Mouse (Mus musculus) left cerebral cortex, adult 8-10 months (tissue): ENCODE data around the gene Hspb9. TPM values are rescaled to one million over a fixed set of nuclear protein-coding genes. Genes with fewer than 3 reads are reported as not detected.
A peak's percentile ranks its signal among the peaks of the same experiment; 100 is the strongest.

Experiments used
- DNase-seq, 2 experiments: peaks; one replicate each; pipeline ENCODE4 v3.0.0; 2022; ENCODE audit warnings: low spot score in 2 of 2
- total RNA-seq, 4 experiments: library from RNA; stranded (reverse); gene quantifications; 2 replicates each; pipeline ENCODE4 v1.2.4; 2022

The Hspb9 gene
- not detected for total RNA-seq

DNA sequence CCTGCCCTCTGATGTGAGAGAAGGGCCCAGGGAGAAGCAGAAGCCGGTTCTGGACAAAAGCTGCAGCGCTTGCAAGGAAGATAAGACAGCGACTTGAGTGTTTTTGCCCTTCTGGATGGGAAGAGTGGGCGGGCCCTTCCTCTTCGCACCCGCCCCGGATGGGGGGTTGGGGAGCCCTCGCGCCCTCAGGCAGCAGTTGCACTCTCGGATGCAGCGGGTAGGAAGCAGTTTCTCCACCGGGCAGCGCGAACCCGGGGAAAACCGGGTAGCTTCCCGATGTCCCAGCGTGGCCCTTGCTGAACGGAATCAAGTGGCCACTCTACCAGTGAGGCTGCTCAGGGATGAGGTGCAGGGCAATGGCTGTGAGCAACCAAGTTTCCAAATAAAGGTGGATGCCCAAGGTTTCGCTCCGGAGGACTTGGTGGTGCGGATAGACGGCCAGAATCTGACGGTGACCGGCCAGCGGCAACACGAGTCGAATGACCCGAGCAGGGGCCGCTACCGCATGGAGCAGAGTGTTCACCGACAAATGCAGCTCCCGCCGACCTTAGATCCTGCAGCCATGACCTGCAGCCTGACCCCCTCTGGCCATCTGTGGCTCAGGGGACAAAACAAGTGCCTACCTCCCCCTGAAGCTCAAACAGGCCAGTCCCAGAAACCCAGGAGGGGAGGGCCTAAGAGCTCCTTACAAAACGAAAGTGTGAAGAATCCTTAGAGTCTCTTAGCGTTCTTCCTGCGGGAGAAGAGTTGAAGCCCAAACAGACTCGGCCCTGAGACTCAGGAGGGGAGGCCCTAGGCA lies at the start of gene Hspb9:
Hspb9 (plus strand) TSS at position 116 of the 799 bp plus-strand sequence.
- DNase-seq: no peak

DNA sequence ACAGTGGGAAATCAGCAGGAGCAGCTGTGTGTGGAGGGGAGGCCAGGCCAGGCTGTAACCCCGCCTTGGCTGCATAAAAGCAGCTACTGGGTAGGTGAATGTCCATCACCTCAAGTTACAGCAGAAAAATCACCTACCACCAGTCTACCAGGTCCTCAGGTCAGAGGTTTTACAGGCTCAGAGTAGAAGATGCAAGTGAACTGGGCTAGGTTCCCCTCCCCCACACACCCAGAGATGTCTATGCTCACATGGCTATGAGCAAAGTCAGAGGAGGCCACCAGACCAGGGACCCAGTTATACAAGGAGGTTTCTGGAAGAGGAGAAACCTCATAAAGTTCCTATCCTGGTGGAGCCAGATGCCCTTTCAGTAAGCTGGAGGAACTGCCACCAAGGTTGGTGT lies 42.6 kb upstream of the Hspb9 start:
- no peak for DNase-seq

DNA sequence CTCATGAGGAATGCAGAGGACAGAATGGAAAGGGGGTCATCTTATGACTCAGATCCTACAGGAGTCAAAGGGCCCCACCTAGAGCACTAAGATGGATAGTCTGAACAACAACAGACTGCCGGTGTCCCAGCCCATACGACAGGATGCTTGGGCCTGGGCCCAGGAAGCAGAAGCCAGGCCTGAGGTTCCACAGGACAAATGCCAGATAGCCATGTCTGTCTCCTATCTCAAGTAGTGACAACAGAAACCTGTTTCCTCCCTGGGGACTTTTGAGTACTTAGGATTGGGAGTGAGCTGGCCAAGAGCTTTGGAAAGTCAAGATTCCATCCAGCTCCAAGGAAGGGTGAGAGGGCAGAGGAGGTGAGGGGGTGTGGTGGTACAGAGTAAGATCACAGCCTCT lies 41.7 kb upstream of the Hspb9 start:
- DNase-seq: no peak

DNA sequence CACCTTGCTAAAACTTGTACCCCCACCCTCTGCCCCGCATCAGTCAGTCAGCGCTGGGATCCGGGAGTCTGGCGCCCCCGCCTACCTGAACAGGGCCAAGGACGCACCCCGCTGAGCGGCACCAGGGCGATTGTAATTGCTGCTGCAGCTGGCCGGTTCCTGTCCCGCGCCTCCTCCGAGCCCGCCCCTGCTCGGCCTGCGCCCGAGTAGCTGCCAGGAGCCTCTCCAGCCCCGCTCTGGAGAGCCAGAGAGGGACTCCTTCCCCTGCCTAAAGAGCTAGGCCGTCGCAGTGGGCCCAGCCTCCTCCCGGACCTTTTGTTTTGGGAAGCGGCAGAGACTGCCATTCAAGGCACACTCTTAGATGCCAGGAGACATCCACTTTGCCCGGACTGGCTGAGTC lies 40.5 kb upstream of the Hspb9 start:
- no peak for DNase-seq

DNA sequence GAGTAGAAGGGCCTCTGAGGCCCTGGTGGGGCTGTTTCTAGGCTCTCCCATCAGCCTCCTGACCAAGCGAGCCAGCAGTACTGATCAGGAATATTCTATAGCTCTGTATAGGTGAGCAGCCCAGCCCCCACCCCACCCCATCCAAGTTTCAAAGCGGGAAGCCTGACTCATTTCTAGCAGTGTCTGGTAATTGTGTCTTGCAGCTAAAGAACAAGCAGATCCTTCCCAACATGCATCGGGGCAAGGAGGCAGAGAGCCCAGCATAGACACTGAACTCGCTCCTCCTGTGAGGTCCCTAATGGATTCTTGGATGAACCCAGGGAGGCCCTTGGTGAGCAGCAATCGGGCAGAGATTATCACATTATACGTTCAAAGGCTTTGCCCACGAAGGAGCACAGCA lies 35.8 kb upstream of the Hspb9 start:
- no peak for DNase-seq

DNA sequence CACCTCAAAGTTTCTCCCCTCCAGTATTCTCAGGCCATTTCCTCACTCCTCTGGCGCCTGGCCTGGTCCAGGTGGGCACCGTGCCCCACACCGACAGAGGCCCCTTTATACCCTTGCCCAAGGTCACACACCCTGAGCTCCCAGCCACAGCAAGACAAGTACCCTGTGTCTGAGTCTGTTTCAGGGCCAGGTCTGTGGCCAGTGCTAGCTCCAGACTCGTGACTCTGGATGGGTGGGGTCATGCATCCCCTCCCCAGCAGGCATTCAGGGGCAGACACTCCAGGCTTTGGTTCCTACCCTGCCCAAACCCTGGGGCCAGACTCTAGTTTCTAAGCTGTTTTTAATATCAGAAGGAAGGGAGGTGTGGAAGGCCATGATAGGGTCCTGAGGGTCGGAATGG lies 31.8 kb upstream of the Hspb9 start:
- no peak for DNase-seq

DNA sequence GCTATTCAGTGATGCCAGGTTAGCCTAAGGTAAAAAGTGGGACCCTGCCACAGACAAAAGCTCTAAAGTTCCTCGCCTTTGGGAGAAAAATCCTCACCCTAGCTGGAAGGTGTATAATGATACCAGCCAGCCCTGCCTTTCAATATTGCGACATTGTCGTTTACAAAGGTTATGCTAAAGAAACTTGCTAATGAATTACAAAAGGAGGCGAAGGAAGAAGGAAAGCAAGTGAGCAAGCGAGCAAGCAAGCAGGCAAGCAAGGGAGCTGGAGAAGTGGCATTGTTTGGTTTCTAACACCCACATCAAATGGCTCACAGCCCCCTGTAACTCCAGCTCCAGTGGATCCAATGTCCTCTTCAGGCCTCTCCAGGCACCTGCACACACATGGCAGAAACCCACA lies 31.1 kb upstream of the Hspb9 start:
- DNase-seq: no peak

DNA sequence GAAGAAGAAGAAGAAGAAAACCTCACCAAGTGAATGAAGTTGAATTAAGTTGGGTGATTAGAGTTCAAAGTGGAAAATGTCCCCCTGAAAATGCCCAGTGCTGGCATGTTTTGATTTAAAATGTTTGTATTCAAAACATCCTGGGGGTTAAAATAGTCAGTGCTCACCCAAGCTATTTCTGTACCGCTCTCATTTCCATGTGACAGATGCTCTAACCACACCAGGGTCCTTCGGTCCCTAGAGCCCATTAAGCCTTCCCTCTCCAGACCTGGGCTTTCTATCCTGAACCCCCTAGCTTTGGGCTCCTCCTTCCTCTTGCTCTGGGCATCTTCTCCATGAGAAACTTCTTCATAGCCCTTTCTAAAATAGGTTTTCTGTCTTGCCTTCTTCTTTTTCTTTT lies 29.6 kb upstream of the Hspb9 start:
- no peak for DNase-seq

DNA sequence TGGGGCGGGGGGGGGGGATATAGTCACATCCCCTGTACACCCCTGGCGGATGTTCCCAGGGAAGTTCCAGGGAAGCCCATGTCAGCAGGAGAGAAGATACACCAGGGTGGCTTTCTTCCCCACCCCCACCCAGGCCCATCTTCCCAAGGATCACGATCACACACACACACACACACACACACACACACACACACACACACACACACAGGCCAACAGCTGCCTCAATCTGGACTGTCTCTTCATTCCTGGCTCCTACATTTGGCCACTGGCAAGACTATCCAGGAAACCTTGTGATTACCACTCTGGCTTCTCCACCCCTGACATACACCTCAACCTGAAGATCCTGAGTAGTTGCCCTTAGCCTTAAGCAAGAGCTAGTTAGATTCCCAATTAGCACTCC lies 28.3 kb upstream of the Hspb9 start:
- DNase-seq: no peak

DNA sequence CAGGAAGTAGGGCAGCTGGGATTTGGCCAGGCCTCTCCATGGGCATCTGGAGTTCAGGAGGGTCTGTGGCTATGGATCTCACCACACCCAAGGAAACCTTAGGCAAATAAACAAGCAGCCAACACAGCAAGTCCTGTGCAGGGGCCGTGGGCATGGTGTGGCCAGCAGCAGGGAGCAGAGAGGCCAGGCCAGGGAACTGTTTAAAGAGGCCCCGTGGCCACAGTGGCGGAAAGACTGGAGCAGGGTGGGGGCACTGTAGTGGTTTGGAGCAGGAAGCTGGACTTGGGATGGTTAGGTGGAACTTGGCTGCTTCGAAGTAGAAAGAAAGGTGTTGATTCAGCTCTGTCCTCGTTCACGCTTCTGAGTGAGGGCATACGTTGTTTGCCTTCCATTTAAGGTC lies 26.4 kb upstream of the Hspb9 start:
- no peak for DNase-seq

DNA sequence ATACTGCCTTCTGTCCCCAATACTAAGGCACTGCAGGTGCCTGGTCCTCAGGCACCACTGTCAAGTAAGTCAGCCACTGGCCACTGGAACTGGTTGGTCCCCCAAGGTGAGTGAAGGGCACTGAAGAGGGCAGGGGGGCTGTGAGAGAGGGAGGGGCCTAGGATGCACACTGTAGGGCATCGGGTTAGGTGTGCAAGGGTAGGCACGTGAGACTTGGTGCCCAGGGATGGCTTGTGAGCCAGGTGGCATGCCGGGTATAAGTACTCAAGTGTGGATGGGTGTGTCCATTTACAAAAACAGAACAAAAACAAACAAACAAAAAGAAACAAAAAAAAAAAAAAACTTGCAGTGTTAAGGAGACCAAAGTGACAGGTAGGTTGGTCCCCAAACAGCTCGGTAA lies 25.2 kb upstream of the Hspb9 start:
- DNase-seq: no peak

DNA sequence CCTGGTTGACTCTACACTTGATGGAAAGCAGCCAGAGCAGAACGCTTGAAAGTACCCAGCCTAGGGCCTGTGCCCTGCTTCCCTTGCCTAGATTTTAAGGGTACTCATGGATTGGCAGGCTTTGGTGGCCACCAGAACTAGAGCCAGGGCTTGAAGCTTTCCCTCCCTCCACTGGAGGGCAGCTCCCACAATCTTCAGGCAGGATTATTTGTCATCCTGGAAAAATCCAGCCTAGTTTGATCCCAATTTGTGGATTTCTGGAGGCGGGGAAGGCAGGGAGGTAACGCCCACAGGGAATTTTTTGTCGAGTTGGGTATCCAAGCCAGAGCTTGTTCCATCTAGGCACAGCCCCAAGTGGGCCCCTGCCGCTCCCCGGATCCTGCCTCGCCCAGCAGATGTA lies 23.3 kb upstream of the Hspb9 start:
- DNase-seq: no peak

DNA sequence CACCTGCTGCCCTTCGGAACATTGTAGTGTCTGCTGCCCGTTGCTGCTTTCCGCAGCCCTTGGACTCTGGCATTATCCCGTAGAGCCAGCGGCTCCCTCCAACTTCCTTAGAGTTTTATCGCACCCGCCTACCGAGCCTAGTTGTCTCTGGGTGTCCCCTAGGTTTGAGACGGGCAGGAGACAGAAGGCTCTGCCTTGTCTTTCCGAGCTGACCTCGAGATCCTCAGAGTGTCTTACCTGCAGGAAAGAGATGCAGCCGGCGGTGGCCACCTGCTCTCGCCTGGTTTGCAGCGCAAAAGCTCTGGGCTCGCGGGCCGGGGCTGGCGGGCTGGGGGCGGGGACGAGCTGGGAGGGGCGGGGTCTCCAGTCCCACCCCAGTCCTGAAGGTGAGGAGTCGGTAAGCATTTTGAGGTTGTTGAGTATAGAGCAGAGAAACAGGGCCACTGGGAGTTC lies 21.5 kb upstream of the Hspb9 start, which contains the start of gene Zfp385c:
Zfp385c (minus strand) TSS at position 292 of the 453 bp plus-strand sequence.
- DNase-seq: no peak

DNA sequence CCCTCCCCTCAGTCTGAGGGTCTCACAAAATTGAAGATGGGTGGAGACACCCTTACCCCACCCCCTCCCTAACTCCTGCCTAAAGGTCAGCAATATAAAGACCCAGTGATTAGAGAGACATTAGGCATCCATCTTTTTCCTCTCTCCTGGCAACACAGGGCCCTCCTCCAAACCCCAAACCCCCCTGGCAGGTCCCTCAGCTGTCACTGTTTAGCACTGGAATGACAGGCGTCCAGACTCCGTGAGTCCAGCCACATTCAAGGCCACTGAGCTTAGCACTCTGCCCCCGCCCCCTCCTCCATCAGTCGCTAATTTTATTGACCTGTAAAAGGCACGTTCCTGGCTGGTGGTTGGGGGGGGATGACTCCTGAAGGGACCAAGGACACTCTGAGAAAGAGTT lies 20.5 kb upstream of the Hspb9 start:
- DNase-seq: no peak

DNA sequence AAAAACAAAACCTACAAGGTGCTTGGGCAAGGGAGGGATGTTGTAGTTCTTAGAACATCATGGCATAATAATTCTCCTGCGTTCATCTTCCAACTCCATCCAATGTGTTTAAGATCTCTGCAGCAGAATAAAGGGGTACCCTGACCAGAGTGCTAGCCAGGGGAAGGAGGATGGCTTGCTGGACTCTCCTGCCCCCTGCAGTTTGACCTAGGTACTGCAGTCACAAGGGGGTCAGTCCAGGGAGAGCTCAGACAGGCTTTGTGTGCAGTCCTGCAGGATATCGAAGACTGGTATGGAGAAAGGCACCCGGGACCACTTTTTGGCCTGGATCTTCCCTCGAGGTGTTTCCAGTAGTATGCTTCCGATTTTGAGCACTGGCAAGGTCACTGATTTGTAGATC lies 18.7 kb upstream of the Hspb9 start:
- DNase-seq: peak in 1 of 2 experiments; percentile 77

DNA sequence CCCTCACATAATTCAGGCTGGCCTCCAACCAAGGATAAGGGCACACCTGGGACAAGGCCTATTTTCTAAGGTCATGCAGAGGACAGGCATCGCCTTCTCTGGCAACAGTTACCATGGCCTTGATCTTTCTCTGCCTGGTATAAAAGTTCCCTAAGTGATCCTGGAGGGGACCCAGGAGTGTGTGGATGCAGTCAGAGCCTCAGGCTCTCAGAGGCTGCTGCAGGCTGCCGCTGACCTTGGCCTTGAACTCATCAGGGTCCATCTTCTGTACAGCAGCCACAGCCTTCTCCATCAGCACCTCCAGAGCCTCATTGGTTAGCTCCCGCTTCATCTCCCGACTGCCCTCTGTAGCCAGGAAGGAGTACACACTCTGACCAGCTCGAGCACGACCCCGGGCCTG lies 15.7 kb upstream of the Hspb9 start:
- DNase-seq: no peak

DNA sequence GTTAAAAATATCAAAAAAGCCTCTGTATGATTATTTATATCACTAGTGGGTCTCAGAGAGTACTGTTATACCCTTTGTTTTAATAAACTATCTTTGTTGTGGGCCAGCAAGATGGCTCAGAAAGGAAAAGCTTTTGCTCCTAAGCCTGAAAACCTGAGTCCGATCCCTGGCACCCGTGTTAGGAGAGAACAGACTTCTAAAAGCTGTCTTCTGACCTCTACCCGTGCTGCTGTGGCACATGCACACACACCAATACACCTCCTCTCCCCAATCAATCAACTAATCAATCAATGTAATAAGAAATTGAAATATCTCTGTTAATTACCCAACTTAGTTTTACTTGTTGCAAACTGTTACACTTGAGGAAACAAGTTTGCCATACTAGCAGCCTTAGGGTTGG lies 12.9 kb upstream of the Hspb9 start:
- DNase-seq: no peak

DNA sequence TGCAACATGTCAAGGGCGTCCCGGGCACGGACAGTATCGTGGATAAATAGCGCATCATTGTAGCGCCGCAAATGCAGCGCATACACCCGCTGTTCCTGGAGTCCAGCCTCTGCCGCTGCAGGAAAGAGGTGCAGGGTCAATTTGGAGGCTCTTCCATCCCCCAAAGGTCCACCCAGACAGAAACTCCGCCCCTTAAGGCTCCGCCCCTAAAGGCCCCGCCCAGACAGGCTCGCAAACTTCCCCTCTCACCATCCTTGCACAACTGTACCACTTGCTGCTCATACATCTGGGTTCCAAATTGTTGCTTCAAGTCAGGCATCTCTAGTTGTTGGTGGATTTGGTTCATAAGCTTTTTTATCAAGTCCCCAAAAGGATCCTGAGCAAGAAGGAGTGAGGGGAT lies 12.3 kb upstream of the Hspb9 start:
- no peak for DNase-seq

DNA sequence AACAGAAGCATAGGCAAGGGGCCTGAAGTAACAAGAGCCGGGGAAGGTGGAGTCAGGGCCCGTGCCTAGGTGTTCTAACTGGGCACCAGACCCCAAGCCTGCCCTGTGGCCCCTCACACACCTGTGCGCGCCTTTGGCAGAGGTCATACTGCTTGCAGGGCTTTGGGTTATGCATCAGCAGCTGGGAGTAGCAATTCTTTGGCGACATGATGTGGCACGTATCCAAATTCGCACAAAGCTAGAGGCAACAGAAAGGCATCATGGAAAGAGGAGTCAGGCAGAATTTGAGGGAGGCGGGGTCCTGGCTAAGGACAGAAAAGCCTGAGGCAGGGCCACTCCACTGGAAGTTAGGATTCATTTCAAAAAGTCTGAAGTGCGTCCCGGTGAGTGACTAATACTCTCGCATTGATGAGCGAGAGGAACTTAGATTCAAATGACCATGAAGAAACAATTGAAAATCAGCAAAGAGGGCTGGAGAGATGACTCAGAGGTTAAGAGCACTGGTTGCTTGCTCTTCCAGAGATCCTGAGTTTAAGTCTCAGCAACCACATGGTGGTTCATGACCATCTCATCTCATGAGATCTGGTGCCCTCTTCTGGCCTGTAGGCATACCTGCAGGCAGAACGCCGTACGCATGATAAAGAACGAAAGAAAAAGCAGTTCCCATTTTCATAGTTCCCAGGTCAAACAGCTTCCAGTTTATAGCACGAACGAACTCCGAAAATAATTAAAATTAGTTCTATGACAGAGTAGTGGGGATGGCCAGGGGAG lies 11.4 kb upstream of the Hspb9 start:
- DNase-seq: no peak

DNA sequence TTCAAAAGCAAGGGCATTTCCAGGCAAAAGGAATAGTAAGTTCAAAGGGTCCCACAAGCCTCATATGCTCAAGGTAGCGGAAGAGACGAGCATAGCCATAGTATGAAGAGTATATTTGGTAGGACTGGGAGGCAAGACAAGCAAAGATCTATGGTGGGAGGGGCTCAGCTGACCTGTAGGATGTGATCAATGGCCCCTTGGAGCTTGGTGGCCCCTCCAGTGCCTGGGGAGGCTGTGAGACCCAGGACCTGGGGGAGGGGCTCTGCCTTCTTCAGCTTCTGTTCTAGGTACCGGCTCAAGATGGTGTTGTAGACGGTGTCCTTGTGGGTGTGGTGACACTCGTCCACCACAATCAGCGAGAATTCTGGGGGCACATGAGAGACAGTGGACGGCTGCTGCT lies 10.7 kb upstream of the Hspb9 start:
- no peak for DNase-seq

DNA sequence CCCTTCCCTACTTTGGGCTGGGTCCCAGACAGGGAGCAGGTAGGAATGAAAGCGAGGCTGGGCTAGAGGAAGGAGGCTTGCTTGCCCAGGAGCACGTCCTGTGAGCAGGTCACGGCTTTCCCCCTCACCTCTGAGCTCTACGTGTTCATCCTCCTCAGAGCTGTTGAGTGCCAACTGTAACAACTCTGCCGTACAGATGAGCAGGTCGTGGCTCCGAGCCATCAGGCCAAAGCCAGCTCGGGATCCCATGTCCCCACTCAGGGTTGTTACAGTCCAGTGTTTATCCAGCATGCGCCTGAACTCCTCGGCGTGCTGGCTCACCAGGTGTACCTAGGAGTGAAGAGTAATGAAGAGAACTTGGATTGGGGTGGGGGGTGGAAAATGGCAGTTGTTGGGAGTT lies 10.3 kb upstream of the Hspb9 start:
- no peak for DNase-seq

DNA sequence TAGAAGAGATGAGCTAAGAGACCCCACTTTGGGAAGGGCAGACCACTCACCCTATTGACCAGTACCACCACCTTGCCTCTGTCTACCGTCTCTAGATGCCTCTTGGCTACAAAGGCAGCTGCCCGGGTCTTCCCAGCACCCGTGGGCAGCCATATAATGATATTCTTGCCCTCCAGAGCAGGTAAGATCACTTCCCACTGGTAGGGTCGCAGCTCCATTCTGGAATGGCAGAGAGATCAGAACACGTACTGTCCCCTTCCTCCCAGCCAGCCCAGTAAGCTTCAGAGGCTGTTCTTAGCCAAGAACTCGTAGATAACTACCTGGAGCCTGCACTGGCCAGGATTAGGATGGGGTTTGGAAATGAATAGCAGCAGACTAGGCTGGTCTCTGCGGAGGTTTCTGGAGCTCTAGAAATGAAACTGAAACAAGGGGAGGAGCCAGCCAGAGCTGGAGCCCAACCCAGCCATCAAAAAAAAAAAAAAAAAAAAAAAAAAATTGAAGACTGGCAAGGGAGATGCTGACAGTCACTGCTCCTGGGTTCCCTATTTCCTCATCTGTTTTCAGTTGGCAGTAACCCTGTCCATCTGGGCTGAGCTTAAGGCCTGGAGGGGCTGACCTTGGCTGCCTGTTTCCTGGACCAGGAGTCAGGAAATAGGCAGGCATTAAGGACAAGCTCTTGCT lies 9.7 kb upstream of the Hspb9 start, which contains the start of gene Dhx58:
Dhx58 (minus strand) TSS at position 421 of the 681 bp plus-strand sequence.
- DNase-seq: no peak
